Mouse (Mus musculus) liver, embryonic 14.5 days (tissue): ENCODE measurements around the gene Uckl1.
A peak's percentile ranks its signal among the peaks of the same experiment; 100 is the strongest.

Source experiments
- CTCF ChIP-seq: IDR thresholded peaks from 2 replicates; pipeline ENCODE4 v1.5.1; 2016; ENCODE audit warnings: antibody characterized with exemption, low read depth, control low read depth
- EP300 ChIP-seq: IDR thresholded peaks from 2 replicates; pipeline ENCODE4 v1.6.1; 2016; ENCODE audit warnings: antibody characterized with exemption, low read depth

- TF ChIP-seq CTCF (no peak), EP300 (peak; percentile 48)
Observed at GRCm38 (mm10) chr2:181546142-181546541, 38.5 kb downstream of the Uckl1 start.
